Mouse (Mus musculus) forebrain, embryonic 10.5 days (tissue): ENCODE results near the gene Galns. TPM values are rescaled to one million over a fixed set of nuclear protein-coding genes. Genes with fewer than 3 reads are reported as not detected.

Experiments
- DNase-seq: peaks from one replicate; pipeline ENCODE4 v3.0.0-alpha.2; 2017; ENCODE audit warnings: low spot score; ENCODE audit errors: extremely low spot score
- H3K27ac ChIP-seq: fragments of 300-500 bp; sonication (generic); 2 replicates; pipeline ENCODE4 v1.5.1; 2016; ENCODE audit warnings: mild to moderate bottlenecking
- H3K27me3 ChIP-seq: fragments of 300-500 bp; sonication (generic); 2 replicates; pipeline ENCODE4 v1.6.1; 2016; ENCODE audit warnings: mild to moderate bottlenecking; ENCODE audit not compliant: poor library complexity, severe bottlenecking
- H3K36me3 ChIP-seq: fragments of 300-500 bp; sonication (generic); replicated peaks from 2 replicates; pipeline ENCODE4 v1.6.1; 2016; ENCODE audit warnings: mild to moderate bottlenecking, moderate library complexity
- H3K4me1 ChIP-seq: fragments of 300-500 bp; sonication (generic); 2 replicates; pipeline ENCODE4 v1.6.1; 2016
- H3K4me3 ChIP-seq: fragments of 300-500 bp; sonication (generic); 2 replicates; pipeline ENCODE4 v1.5.1; 2016; ENCODE audit warnings: mild to moderate bottlenecking, moderate library complexity
- H3K9me3 ChIP-seq: fragments of 300-500 bp; sonication (generic); 2 replicates; pipeline ENCODE4 v1.6.1; 2016; ENCODE audit warnings: mild to moderate bottlenecking, moderate library complexity
- WGBS: fragments of 180-500 bp; shearing (Covaris S2); methylation state at CpG from one replicate; pipeline ENCODE4 v1.1.7; 2016; 5-methylcytosine and 5-hydroxymethylcytosine counted together
- polyA plus RNA-seq: library from polyadenylated mRNA; unstranded; fragments of >200 nt; fragmentation: Nextera tagmentation; extraction: Ambion mirVana; gene quantifications from 2 replicates; pipeline ENCODE4 v1.2.1, GENCODE M21; 2016

The Galns gene
- polyA plus RNA-seq, 1 experiment from 2014 or later = 5.5 TPM

GRCm38 (mm10) chr8:122629388-122629787 is 18.1 kb upstream of the Galns start:
- Histone ChIP-seq H3K27me3 (peaks cover 33% of the 10 kb centered on the region), H3K4me3 (no peak overlapping the region), H3K9me3 (no peaks in the 10 kb centered on the region), H3K36me3 (0 out of 2 replicates have a peak, but pooled peaks cover 2% of the 10 kb centered on the region), H3K4me1 (peaks cover 16% of the 10 kb centered on the region), H3K27ac (no peak overlapping the region)
- DNase-seq = no peak
- 21% methylated on average over 10 of the region's 10 CpGs for WGBS

GRCm38 (mm10) chr8:122626896-122627295 is 15.6 kb upstream of the Galns start:
- Histone ChIP-seq H3K27ac (no peak overlapping the region), H3K27me3 (peaks cover 33% of the 10 kb centered on the region), H3K4me1 (peaks cover 33% of the 10 kb centered on the region), H3K9me3 (no peaks in the 10 kb centered on the region), H3K36me3 (no peaks in the 10 kb centered on the region), H3K4me3 (no peak overlapping the region)
- no peak for DNase-seq
- 81% methylated on average over 2 of the region's 2 CpGs for WGBS

- H3K36me3 ChIP-seq = no peaks in the 10 kb centered on the region
- H3K9me3 ChIP-seq = no peaks in the 10 kb centered on the region
- peaks cover 36% of the 10 kb centered on the region for H3K4me1 ChIP-seq
- 90% methylated on average over 9 of the region's 9 CpGs for WGBS
- peaks cover 30% of the 10 kb centered on the region for H3K27me3 ChIP-seq
- no peak overlapping the region for H3K27ac ChIP-seq
- DNase-seq = no peak
- no peak overlapping the region for H3K4me3 ChIP-seq
Measured at GRCm38 (mm10) chr8:122625811-122626210, 14.5 kb upstream of the Galns start.

GRCm38 (mm10) chr8:122624653-122625052 is 13.4 kb upstream of the Galns start:
- WGBS = 79% methylated on average over 5 of the region's 5 CpGs
- no peak for DNase-seq
- Histone ChIP-seq H3K4me1 (peaks cover 38% of the 10 kb centered on the region), H3K27ac (no peak overlapping the region; the same call in 1 of the 2 replicates), H3K9me3 (no peaks in the 10 kb centered on the region), H3K4me3 (no peak overlapping the region), H3K27me3 (peaks cover 20% of the 10 kb centered on the region), H3K36me3 (no peaks in the 10 kb centered on the region)

GRCm38 (mm10) chr8:122623844-122624642 is 12.8 kb upstream of the Galns start:
- Histone ChIP-seq H3K4me3 (no peak overlapping the region), H3K36me3 (no peaks in the 10 kb centered on the region), H3K9me3 (no peaks in the 10 kb centered on the region), H3K27me3 (peaks cover 17% of the 10 kb centered on the region), H3K27ac (no peak overlapping the region; the same call in 1 of the 2 replicates), H3K4me1 (peaks cover 39% of the 10 kb centered on the region)
- 91% methylated on average over 17 of the region's 17 CpGs for WGBS
- DNase-seq = no peak

- no peak for DNase-seq
- Histone ChIP-seq H3K9me3 (no peaks in the 10 kb centered on the region), H3K27me3 (0 out of 2 replicates have a peak, but pooled peaks cover 4% of the 10 kb centered on the region), H3K4me1 (peaks cover 47% of the 10 kb centered on the region), H3K4me3 (no peak within 1 kb of the TSS), H3K27ac (0 out of 2 replicates have a peak within 1 kb of the TSS, but pooled peaks have one; percentile 13), H3K36me3 (no peaks in the 10 kb centered on the region)
- WGBS = 61% methylated on average over 6 of the region's 6 CpGs
Measured at GRCm38 (mm10) chr8:122622727-122623126, 11.5 kb upstream of the Galns start, which contains the start of gene Pabpn1l. Gene Pabpn1l (minus strand): TSS chr8:122622739.

- 39% methylated on average over 5 of the region's 5 CpGs for WGBS
- DNase-seq = no peak
- H3K4me1 ChIP-seq = peaks cover 47% of the 10 kb centered on the region
- no peaks in the 10 kb centered on the region for H3K9me3 ChIP-seq
- H3K4me3 ChIP-seq = no peak overlapping the region
- H3K27me3 ChIP-seq = no peaks in the 10 kb centered on the region
- no peaks in the 10 kb centered on the region; the same call in 1 of the 2 replicates for H3K36me3 ChIP-seq
- H3K27ac ChIP-seq = peak overlapping the region; percentile 49; the same call in 1 of the 2 replicates
Measured at GRCm38 (mm10) chr8:122620446-122620845, 9.2 kb upstream of the Galns start.

GRCm38 (mm10) chr8:122618660-122619378 is 7.6 kb upstream of the Galns start:
- Histone ChIP-seq H3K4me3 (no peak overlapping the region), H3K4me1 (peaks cover 47% of the 10 kb centered on the region), H3K27me3 (no peaks in the 10 kb centered on the region), H3K27ac (no peak overlapping the region), H3K9me3 (no peaks in the 10 kb centered on the region), H3K36me3 (peaks cover 6% of the 10 kb centered on the region)
- WGBS = 75% methylated on average over 6 of the region's 6 CpGs
- DNase-seq = no peak

GRCm38 (mm10) chr8:122617947-122618546 is 6.8 kb upstream of the Galns start:
- 34% methylated on average over 5 of the region's 7 CpGs for WGBS
- Histone ChIP-seq H3K27ac (no peak overlapping the region), H3K36me3 (peaks cover 6% of the 10 kb centered on the region), H3K9me3 (no peaks in the 10 kb centered on the region), H3K4me1 (peaks cover 41% of the 10 kb centered on the region), H3K27me3 (no peaks in the 10 kb centered on the region), H3K4me3 (no peak overlapping the region)
- DNase-seq = peak; percentile 58

GRCm38 (mm10) chr8:122616181-122616905 is 5.1 kb upstream of the Galns start:
- H3K27me3 ChIP-seq = no peaks in the 10 kb centered on the region
- no peak for DNase-seq
- no peaks in the 10 kb centered on the region for H3K9me3 ChIP-seq
- peaks cover 6% of the 10 kb centered on the region for H3K36me3 ChIP-seq
- no peak overlapping the region for H3K4me3 ChIP-seq
- peaks cover 42% of the 10 kb centered on the region for H3K4me1 ChIP-seq
- H3K27ac ChIP-seq = no peak overlapping the region
- 79% methylated on average over 9 of the region's 9 CpGs for WGBS

- Histone ChIP-seq H3K9me3 (no peaks in the 10 kb centered on the region), H3K27me3 (no peaks in the 10 kb centered on the region), H3K27ac (peak overlapping the region; percentile 87), H3K4me1 (peaks cover 28% of the 10 kb centered on the region), H3K4me3 (peak overlapping the region; percentile 62), H3K36me3 (peaks cover 6% of the 10 kb centered on the region)
- WGBS = 5% methylated on average over 20 of the region's 20 CpGs
- DNase-seq = no peak
Measured at GRCm38 (mm10) chr8:122610612-122611277, 518 bp downstream of the Galns start.

GRCm38 (mm10) chr8:122610209-122610608 is 1.1 kb downstream of the Galns start:
- DNase-seq = no peak
- H3K4me1 ChIP-seq = peaks cover 28% of the 10 kb centered on the region
- peaks cover 6% of the 10 kb centered on the region for H3K36me3 ChIP-seq
- H3K27me3 ChIP-seq = no peaks in the 10 kb centered on the region
- no peaks in the 10 kb centered on the region for H3K9me3 ChIP-seq
- H3K4me3 ChIP-seq = peak overlapping the region; percentile 62
- WGBS = 58% methylated on average over 4 of the region's 4 CpGs
- no peak overlapping the region for H3K27ac ChIP-seq
